Mouse (Mus musculus) megakaryocyte-erythroid progenitor cell, adult 5-6 weeks (primary cell): ENCODE measurements at regions not wholly inside any gene's neighbourhood (a gene's known extent, or its start where the extent isn't known, plus 50 kb on each side); places are given as distances from the start of the nearest gene placed in this dataset.
A peak's percentile ranks its signal among the peaks of the same experiment; 100 is the strongest.

Experiments used
- ATAC-seq: replicated peaks from 2 replicates; pipeline ENCODE4 v1.8.0; 2016; ENCODE audit warnings: mild to moderate bottlenecking, inconsistent platforms; ENCODE audit not compliant: severe bottlenecking, poor library complexity, low FRiP score, low TSS enrichment

DNA sequence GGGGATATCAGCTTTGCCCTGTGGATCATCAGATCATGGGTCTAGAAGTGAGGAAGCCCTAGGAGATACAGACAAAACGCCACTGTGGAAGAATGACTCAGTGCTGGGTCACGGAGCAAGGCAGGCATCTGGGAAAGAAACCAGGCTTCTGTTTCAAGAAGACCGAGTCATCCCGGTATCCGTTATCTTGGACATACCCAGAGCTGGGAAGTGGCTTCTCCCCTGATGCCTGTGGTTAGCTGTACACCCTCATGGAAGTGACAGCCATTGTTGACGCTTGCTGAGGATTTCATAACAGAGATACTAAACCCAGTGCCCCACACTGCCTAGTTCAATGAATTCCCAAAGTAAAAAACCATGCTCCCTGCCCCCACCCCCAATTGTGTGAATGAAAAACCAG lies 171.6 kb upstream of the Dkk2 start:
- ATAC-seq: no peak

DNA sequence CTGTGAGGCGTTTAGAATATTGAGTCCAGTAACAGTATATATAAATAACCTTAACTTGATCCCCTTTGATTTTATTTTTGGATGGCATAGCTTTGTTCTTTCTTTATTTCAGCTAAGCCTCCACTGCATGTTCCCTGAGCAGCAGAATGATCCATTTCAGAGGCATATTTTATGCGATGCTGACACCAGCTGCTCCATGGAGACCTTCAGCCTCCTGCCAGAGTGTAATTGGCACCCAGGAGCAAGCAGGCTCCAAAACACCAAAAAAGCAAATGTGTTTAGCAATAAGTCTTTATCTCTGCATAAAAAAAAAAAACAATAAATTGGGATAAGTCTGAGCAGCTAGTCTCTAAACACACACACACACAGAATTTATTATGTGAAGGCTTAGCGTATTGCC lies 170.7 kb upstream of the Dkk2 start:
- ATAC-seq: no peak

DNA sequence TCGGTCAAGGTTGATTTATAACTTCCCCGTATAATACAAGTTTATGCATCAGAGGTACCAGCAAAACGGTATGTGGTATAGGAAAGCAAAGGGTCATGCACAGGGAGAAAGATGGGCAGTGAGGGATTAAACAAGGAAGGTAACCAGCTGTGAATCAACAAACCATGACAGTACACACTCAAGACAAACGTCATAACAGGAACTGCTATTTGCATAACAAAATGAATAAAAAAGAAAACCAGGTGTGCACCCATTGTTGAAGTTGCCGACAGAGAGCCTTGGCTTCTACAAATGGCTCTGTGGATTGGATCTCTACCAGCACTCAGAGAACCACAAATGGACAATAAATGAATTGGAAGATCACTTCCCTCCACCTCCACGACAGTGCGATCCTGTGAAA lies 170.1 kb upstream of the Dkk2 start:
- no peak for ATAC-seq

DNA sequence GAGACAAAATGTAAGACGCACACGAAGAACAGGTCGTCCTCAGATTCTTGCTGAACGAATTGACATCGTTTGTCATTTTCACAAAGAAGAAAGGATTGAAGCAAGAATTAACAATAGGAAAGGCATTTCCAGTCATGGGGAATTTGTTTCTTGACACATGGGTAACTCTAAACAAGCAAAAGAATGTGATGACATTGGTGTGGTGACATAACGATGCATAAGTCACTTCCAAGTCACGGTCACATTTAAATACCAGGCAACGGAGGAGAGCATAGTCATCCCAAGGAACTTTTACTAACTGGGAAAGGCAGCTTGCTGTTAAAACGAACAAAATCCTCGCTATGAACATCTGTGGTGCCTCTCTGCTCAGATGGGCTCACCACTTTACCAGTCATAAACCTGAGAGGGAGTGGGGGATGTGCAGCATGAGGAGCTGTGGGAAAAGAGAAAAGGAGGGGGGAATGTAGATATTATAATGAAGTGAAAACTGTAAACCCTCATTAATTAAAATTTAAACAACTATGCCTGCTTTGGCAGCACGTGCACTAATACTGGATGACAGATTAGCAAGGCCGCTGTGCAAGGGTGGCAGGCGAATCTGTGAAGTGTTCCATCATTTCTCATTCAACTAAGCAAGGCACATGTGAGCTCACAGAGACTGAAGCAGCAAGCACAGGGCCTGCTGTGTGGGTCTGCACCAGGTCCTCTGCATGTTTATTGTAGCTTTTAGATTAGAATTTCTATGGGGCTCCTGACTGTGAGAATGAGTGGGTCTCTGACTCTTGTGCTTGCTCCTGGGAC lies 167.2 kb upstream of the Dkk2 start:
- no peak for ATAC-seq

DNA sequence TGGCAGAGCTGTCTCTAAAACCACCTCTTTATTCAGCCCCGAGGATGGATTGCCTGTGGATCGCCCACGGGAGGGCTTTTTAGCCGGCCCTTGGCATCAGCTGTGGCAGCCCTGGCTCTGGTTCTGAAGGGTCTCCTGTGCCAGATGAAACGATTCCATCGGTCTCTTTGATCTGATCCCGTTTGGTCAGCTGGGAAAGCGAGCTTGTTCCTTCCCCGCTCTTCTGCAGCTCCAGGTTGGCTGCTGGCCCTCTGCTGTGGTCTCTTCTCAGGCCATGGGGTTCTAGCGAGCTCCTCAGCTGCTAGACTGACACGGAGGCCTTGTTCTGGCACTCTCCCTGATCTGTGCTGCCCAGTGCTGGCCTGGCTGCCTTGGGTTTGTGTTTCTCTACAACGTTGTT lies 165.6 kb upstream of the Dkk2 start:
- no peak for ATAC-seq

DNA sequence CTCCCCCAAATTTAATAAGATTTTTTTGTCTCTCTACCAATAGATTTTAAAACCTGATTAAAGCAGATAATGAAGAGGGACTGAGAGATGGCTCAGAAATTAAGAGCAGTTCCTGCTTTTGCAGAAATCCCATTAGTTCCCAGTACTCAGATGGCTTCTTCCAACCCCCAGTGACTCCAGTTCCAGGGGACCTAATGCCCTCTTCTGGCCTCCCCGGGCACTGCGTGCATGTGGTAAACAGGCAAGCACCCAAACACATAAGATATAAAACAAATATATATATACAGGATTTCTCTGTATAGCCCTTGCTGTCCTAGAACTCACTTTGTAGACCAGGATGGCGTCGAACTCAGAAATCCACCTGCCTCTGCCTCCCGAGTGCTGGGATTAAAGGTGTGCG lies 163.9 kb upstream of the Dkk2 start:
- no peak for ATAC-seq

DNA sequence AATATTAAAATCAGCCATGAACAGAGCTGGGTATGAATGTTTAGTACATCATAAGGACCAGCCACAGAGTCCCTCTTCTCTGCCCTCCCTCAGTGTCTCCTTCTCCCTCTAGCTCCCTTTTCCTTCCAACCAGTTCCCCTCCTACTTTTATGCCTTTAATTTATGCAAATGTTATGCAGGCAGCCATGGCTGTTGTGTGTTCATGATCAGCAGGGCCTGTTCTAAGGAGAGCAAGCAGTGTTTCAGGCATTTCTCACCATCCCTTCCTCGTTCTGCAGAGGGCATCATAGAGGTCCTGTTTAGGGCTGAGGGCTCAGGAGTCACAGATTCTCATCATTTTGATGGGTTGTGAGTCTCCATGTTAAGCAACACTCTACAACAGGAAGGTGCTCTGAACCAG lies 162.4 kb upstream of the Dkk2 start:
- ATAC-seq: no peak

DNA sequence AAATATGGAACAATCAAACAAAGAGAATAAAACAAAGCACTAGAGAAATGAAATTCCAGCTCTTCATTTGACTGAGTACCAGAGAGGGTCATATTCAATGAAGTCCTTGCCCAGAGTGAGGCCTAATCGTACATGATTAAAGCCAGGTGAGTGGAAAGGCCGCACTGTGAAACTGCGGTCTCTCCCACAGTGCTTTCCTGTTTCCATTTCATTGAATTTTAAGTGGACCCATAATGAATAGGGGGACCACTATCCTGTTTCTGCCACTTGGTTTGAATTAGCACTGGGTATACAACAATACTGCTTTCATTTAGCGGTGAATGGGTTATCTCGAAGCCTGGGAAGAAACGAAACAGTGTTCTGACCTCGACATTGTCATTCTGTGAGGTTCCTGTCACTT lies 144.2 kb upstream of the Dkk2 start:
- ATAC-seq: no peak

DNA sequence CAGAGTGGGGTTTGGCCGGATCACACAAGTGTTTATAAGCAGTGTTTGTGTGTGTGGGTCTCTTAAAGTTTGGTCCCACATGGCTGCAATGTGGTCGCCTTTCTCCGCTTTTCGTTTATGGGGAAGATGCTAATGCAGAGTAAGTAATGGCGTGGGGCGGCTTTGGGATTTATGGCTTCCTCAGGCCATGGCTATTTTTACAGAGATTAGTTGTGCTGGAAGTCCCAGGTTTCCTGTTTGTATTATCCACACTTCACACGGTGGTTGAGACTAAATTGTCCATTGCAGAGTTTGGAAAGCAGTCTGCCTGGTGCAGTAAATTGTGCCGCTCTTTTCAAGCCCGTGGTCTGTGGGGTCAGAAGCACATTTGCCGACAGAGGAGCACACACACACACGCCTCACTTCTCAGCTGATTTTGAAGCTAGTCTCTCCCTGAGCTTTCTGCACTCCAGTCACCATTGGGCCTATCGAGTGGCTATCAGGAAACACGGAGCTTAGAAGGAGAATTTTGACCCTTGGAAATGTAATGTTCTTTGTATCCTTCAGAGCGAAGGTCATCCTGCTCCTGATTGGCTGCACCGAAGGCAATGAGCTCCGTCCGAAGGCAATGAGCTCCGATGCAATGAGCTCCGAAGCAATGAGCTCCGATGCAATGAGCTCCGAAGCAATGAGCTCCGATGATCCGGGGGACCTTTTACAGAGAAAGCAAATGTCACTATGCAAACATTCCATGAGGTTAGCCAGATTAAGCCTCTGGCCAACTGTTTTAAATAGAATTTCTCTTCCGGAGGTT lies 142.9 kb upstream of the Dkk2 start:
- no peak for ATAC-seq

DNA sequence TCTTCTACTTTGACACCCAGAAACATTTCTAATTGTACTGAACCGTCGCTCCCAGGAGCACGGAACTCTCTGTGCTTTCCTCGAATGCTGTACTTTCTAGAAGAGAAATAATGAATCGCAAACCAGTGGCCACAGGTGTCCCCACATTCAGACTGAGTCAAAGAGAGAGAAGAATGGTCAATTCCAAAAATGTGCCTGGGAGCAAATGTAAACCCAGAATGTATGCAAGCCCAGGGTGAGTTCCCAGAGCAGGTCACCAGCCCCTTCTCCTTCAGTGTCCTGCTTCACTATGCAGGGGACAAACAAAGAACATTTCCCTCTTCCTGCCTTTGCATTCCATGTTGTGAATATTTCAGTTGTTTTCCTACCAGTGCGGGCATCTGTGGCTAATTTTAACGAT lies 141.7 kb upstream of the Dkk2 start:
- ATAC-seq: no peak

DNA sequence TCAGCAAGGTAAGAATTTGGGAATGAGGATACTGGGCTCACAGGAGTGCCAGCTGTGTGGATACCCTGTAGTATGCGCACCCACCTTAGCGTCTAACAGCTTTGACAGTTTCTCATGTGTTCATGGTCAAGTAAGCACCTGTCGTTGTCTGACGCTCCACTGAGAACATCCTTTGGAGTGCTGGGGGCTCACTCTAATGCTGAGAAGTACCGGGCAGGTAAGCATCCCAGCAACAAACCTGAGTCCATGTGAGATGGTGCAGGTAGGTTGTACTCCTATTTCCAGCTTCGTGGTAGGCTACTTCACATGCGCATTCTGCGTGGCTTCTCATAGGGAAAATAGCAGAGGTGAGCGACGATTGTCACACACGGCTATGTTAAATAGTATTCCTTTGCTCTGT lies 129.3 kb upstream of the Dkk2 start:
- ATAC-seq: no peak

DNA sequence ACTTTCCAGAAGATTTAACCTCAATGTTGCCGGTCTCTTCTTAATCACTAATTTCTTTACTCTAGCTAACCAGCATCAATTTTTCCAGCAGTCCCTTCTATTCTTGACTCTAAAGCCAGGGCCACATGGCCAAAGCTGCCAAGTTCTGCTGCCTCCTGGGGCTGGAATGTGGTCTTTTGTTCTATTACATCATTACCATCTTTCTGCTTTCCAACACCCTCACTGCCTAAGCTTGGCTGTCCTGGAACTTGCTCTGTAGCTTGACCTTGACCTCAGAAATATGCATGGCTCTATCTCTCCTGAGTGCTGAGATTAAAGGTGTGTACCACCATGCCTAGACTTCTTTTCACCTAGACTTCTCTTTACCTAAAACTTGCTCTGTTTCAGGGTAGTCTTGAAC lies 124.5 kb upstream of the Dkk2 start:
- no peak for ATAC-seq

DNA sequence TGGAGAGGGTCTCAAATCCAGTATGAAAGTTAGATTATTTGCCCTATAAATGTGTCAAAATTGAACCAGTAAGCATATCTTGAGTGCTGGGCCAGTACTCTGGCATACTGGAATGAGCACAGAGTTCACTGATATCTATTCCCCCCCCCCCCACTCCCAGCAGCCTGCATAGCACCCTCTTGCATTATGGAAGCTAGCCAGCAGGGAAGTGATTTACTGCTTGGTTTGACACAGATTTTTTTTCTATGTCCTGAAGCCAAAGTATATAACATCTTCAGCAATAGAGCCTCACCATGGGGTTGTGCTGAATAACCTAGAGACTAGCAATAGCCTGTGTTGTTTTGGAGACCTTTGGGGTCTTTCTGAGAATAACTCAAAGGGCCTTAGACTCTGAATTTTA lies 123.5 kb upstream of the Dkk2 start:
- ATAC-seq: no peak

DNA sequence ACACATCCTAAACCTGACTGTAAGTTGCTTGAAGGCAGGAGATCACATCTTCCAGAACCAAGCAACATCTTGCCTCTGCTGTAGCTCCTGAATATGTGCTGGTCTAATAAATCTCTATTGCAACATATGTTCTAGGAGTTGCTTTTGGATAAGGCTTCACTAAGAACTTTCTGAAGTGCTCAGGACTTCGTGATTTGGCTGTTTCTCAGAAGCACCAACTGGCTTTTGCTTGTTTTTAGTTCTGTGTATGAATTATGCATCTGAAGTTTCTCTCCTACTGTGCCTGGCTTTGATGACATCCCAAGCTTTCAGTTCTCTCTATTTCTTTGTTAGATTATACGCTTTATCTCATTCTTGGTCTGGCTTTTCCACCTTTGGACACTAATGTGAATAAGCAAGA lies 122.2 kb upstream of the Dkk2 start:
- ATAC-seq: no peak

DNA sequence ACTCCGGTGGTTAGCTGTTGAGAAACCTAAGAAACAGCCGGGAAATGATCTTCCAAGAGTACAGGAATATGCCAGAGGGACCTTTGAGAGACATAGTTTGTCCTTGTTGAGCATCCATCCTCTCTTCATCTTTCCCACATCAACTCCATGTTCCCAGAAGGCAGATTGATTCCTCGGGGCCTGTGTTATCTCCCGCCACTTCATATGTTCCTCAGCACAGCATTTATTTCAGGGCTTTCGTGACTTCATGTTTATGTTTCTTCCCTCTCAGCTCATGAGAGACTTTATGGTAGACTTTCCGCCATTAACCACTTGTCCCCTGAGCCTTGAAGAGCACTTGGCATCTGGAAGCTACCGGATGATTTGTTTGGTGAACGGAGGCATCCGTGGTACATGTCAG lies 120.1 kb upstream of the Dkk2 start:
- no peak for ATAC-seq

DNA sequence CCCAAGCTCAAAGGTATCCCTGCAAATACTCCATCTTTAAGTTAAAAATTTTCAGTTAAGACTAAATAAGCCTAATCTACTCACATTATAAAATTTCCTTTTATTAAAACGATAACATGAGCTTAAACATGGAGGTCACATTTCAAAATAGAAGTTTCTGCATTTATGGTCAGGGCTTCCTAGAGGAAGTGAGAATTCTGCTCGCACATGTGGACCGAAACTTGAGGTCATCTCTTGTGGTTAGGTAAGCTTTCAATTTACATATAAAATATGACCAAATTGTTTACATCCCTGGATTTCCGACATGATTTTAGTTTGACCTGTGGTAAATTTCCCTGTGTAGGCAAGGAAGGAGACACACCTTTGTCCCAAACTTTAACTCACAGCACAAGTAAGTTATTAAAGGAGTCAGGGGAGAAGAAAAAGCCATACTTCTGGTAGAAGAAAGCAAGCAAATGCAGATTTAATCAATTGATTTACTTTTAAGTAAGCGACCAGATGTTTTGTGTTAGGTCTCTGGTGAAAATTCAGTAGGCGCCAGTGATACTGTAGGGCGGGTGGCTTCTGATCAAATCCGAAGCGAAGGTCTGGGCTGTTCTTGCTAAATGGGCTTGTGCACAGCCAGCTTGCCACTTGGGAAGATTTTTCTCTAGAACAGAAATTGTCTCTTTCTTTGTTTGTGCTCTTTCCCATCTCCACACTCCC lies 119.5 kb upstream of the Dkk2 start:
- no peak for ATAC-seq

DNA sequence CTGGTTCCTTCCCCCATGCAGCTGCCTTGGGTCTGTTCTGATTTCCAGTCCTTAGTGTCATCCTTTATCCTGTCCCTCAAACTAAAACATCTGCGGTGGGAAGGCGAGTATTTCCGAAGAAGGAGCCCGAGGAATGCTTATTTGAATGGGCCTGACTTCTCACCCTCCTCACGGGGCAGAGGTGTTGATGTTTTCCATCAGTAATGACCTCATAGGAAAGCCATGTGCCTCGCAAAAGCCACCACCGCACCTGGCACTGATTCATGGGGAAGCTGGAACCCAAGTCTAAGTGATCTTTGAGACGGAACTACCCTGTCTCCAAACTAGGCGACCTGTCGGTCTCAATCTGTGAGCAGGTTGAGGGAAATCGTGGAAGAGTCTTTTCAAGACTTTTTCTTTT lies 117.8 kb upstream of the Dkk2 start:
- no peak for ATAC-seq

DNA sequence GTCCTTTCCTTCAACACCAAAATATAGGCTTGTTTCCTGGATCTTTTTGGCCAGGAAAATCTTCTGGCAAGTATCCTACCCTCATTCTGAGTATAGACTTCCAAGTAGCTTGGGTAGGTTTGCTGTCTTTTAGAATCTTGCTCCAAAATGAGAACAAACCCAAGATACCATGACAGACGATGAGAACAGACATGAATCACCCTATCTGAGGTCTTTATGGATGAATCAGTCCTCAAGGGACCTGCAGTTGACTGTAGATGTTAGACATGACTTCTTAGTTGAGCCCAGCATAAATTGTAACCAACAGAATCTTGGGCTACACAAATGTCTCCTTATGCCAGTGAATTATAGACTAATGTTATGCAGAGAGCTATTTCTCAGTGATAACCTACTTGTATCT lies 114.3 kb upstream of the Dkk2 start:
- ATAC-seq: no peak

DNA sequence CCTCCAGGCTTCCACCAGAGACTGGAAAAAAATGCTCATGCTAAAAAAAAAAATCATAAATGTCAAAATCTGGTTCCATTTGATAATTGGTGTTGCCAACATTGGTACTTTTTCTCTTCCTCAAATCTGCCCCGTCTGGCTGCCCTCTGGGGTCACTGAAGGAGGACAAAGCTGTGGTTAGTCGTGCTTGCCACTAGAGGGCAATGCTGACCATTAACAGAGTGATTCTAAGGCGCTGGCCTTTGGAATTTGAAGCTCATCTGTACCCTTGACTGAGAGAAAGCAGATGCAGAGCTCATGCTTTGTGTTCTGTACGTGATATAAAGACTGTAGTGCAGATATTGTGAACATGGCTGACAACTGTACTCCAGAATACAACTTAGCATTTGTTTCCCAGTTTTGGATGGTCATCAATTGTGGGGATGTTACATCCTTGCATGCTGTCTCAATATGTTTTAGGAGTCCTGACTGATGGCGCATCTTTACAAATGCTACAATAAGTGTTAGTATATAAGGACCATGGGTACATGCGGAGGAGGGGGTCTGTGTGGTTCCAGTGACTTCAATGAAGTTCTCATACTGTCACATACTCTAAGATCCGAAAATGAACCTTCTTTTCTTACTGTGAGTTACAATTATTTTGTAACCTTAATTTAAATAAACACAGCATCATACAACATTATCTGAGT lies 109.0 kb upstream of the Dkk2 start:
- ATAC-seq: peak; percentile 79; the same call in 1 of the 2 replicates

DNA sequence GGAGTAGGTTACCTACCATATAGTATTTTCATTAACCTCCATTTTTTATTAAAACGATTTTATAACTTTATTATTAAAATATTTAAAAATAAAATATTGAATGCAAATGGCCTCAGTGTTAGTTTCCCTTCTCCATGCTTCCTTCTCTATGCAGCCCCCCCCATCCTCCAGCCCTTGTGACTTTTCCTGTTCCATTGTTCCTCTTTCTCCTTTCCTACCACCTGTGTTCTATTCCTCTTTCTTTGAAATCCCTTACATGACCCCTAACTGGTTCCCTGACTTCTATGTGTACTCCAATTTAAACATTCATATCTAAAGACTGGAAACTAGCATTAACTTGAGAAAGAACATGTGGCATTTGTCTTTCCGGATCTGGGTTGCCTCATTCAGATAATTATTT lies 101.8 kb upstream of the Dkk2 start:
- no peak for ATAC-seq
